Mouse (Mus musculus) midbrain, embryonic 11.5 days (tissue): ENCODE results near the gene Caln1. TPM values are rescaled to one million over a fixed set of nuclear protein-coding genes. Genes with fewer than 3 reads are reported as not detected.

Experiments
- ATAC-seq: fragments of 200-750 bp; cut with Nextera tagmentation; 2 replicates; pipeline ENCODE4 v1.8.0; 2017; ENCODE audit warnings: moderate TSS enrichment, moderate library complexity; ENCODE audit not compliant: low FRiP score
- DNase-seq: peaks from one replicate; pipeline ENCODE4 v3.0.0; 2015; ENCODE audit warnings: low spot score; ENCODE audit errors: missing footprints
- H3K27ac ChIP-seq: fragments of 300-500 bp; sonication (generic); 2 replicates; pipeline ENCODE4 v1.5.1; 2014; ENCODE audit warnings: low read depth, low read length
- H3K27me3 ChIP-seq: fragments of 300-500 bp; sonication (generic); 2 replicates; pipeline ENCODE4 v1.6.1; 2014; ENCODE audit warnings: mild to moderate bottlenecking, low read length, moderate library complexity, mixed read lengths; ENCODE audit not compliant: control insufficient read depth, insufficient read depth
- H3K36me3 ChIP-seq: fragments of 300-500 bp; sonication (generic); 2 replicates; pipeline ENCODE4 v1.6.1; 2014; ENCODE audit warnings: mild to moderate bottlenecking, low read length, moderate library complexity, mixed read lengths; ENCODE audit not compliant: control insufficient read depth, insufficient read depth
- H3K4me1 ChIP-seq: fragments of 300-500 bp; sonication (generic); 2 replicates; pipeline ENCODE4 v1.6.1; 2014; ENCODE audit warnings: low read length; ENCODE audit not compliant: control insufficient read depth, insufficient read depth
- H3K4me2 ChIP-seq: fragments of 300-500 bp; sonication (generic); 2 replicates; pipeline ENCODE4 v1.6.1; 2014; ENCODE audit warnings: mild to moderate bottlenecking, moderate library complexity
- H3K4me3 ChIP-seq: fragments of 300-500 bp; sonication (generic); 2 replicates; pipeline ENCODE4 v1.5.1; 2014; ENCODE audit warnings: low read depth, low read length
- H3K9ac ChIP-seq: fragments of 300-500 bp; sonication (generic); 2 replicates; pipeline ENCODE4 v1.6.1; 2014; ENCODE audit warnings: low read length
- H3K9me3 ChIP-seq: fragments of 300-500 bp; sonication (generic); 2 replicates; pipeline ENCODE4 v1.6.1; 2016; ENCODE audit warnings: low read length; ENCODE audit not compliant: control insufficient read depth
- WGBS: fragments of 180-500 bp; shearing (Covaris S2); extraction: QIAGEN DNeasy Blood & Tissue Kit; methylation state at CpG from one replicate; pipeline ENCODE4 v1.1.7; 2014; 5-methylcytosine and 5-hydroxymethylcytosine counted together
- polyA plus RNA-seq: library from polyadenylated mRNA; unstranded; fragments of >200 nt; fragmentation: Nextera tagmentation; extraction: Ambion mirVana; gene quantifications from 2 replicates; pipeline ENCODE4 v1.2.1, GENCODE M21; 2014

Caln1 gene
- polyA plus RNA-seq, 1 experiment from 2014 or later, result 0.34 TPM

GRCm38 (mm10) chr5:130480290-130480689 is 111.0 kb downstream of the Caln1 start:
- 74% methylated on average over 1 of the region's 1 CpGs for WGBS
- Histone ChIP-seq H3K4me3 (no peak overlapping the region), H3K27me3 (no peaks in the 10 kb centered on the region), H3K27ac (no peak overlapping the region), H3K9ac (no peak overlapping the region), H3K4me1 (no peaks in the 10 kb centered on the region), H3K36me3 (no peaks in the 10 kb centered on the region), H3K4me2 (no peak overlapping the region), H3K9me3 (no peaks in the 10 kb centered on the region)
- ATAC-seq (no peak), DNase-seq (no peak)

DNA sequence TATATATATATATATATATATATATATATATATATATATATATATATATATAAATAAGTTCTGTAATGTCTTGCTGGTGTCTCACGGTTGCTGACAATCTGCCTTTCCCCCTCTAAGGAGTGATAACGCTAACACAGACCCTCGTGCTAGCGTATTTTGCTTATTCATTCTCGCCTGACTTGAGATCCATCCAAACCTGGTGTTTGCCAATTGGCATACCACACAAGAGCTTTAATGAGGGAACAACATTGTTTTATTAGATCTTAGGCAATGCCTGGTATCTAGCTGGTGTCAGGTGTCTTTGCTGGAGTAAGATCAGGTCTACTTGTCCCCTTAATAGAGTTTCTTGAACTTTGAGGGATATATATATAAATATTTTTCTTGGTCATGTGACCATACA is 122.2 kb downstream of the Caln1 start:
- Histone ChIP-seq H3K4me1 (no peaks in the 10 kb centered on the region), H3K9ac (no peak overlapping the region), H3K36me3 (no peaks in the 10 kb centered on the region), H3K27ac (no peak overlapping the region), H3K4me3 (no peak overlapping the region), H3K4me2 (no peak overlapping the region), H3K27me3 (no peaks in the 10 kb centered on the region), H3K9me3 (no peaks in the 10 kb centered on the region)
- no peak for ATAC-seq
- WGBS, result 87% methylated on average over 5 of the region's 5 CpGs
- DNase-seq, result no peak

DNA sequence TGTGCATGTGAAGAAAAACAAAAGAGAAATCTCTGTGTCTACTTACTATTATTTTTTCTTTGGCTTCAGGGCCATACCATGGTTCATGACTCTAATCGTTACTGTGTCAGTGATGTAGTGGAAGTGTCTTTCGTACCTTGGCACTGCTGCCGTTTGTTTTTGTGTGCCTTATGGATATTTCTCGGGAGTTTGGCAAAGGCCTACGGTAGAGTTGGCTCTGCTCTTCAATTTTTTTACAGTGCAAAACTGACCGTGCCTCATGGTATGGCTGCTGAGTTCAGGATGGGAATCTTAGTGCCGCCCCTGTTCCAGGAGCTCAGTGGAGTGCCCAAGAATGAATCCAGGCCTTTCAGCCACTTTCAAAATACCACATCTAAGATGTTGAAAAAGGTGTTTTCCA is 123.0 kb downstream of the Caln1 start:
- H3K4me3 ChIP-seq, result no peak overlapping the region
- H3K4me2 ChIP-seq, result no peak overlapping the region
- no peaks in the 10 kb centered on the region for H3K9me3 ChIP-seq
- no peaks in the 10 kb centered on the region for H3K36me3 ChIP-seq
- no peak for ATAC-seq
- H3K4me1 ChIP-seq, result no peaks in the 10 kb centered on the region
- no peak overlapping the region for H3K27ac ChIP-seq
- 86% methylated on average over 7 of the region's 7 CpGs for WGBS
- DNase-seq, result no peak
- H3K9ac ChIP-seq, result no peak overlapping the region
- no peaks in the 10 kb centered on the region for H3K27me3 ChIP-seq

- no peak overlapping the region for H3K27ac ChIP-seq
- no peaks in the 10 kb centered on the region for H3K9me3 ChIP-seq
- H3K36me3 ChIP-seq, result no peaks in the 10 kb centered on the region
- ATAC-seq (no peak), DNase-seq (no peak)
- no peak overlapping the region for H3K4me3 ChIP-seq
- H3K4me2 ChIP-seq, result no peak overlapping the region
- H3K27me3 ChIP-seq, result no peaks in the 10 kb centered on the region
- no peaks in the 10 kb centered on the region for H3K4me1 ChIP-seq
- H3K9ac ChIP-seq, result no peak overlapping the region
- WGBS, result 82% methylated on average over 9 of the region's 9 CpGs
These were observed 133.3 kb downstream of the Caln1 start for GRCm38 (mm10) chr5:130502541-130502940.

DNA sequence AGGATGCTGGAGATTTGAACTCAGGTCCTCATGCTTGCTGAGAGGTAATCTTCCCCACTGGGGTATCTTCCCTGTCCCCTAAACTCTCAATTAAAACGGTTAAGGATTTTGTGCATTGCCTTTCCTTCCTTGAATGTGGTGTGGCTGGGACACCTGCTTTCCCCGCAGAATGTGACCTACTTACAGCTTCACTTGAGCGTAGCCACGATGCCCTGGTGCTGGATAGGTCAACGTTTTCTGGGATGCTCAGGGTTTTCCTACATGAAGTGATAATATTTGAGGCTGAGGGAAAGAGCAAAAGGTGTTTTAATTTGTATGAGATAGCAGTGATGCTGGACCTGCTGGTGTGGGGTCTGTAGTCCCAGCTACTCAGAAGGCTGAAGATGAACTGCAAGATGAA is 135.6 kb downstream of the Caln1 start:
- no peak overlapping the region for H3K27ac ChIP-seq
- no peaks in the 10 kb centered on the region for H3K4me1 ChIP-seq
- DNase-seq (no peak), ATAC-seq (no peak)
- WGBS, result 90% methylated on average over 5 of the region's 5 CpGs
- no peak overlapping the region for H3K4me2 ChIP-seq
- no peak overlapping the region for H3K4me3 ChIP-seq
- H3K9ac ChIP-seq, result no peak overlapping the region
- H3K27me3 ChIP-seq, result no peaks in the 10 kb centered on the region
- no peaks in the 10 kb centered on the region for H3K9me3 ChIP-seq
- H3K36me3 ChIP-seq, result no peaks in the 10 kb centered on the region

- Histone ChIP-seq H3K4me1 (no peaks in the 10 kb centered on the region), H3K4me2 (no peak overlapping the region), H3K9ac (no peak overlapping the region), H3K36me3 (no peaks in the 10 kb centered on the region), H3K4me3 (no peak overlapping the region), H3K27me3 (no peaks in the 10 kb centered on the region), H3K9me3 (no peaks in the 10 kb centered on the region), H3K27ac (no peak overlapping the region)
- DNase-seq (no peak), ATAC-seq (no peak)
- WGBS, result 93% methylated on average over 2 of the region's 2 CpGs
These were observed 141.3 kb downstream of the Caln1 start for GRCm38 (mm10) chr5:130510516-130510915.

GRCm38 (mm10) chr5:130515395-130515794 is 146.1 kb downstream of the Caln1 start:
- H3K27ac ChIP-seq, result no peak overlapping the region
- no peaks in the 10 kb centered on the region for H3K36me3 ChIP-seq
- H3K4me3 ChIP-seq, result no peak overlapping the region
- H3K4me1 ChIP-seq, result no peaks in the 10 kb centered on the region
- DNase-seq, result no peak
- WGBS, result 88% methylated on average over 6 of the region's 6 CpGs
- no peak overlapping the region for H3K9ac ChIP-seq
- H3K9me3 ChIP-seq, result no peaks in the 10 kb centered on the region
- no peaks in the 10 kb centered on the region for H3K27me3 ChIP-seq
- no peak overlapping the region for H3K4me2 ChIP-seq
- no peak for ATAC-seq

- ATAC-seq (no peak), DNase-seq (peak; percentile 87)
- no peak overlapping the region for H3K9ac ChIP-seq
- H3K27me3 ChIP-seq, result no peaks in the 10 kb centered on the region
- no peak overlapping the region for H3K4me3 ChIP-seq
- H3K27ac ChIP-seq, result no peak overlapping the region
- H3K9me3 ChIP-seq, result no peaks in the 10 kb centered on the region
- no peaks in the 10 kb centered on the region for H3K4me1 ChIP-seq
- H3K4me2 ChIP-seq, result no peak overlapping the region
- no peaks in the 10 kb centered on the region for H3K36me3 ChIP-seq
- WGBS, result 80% methylated on average over 2 of the region's 2 CpGs
These were observed 151.3 kb downstream of the Caln1 start for GRCm38 (mm10) chr5:130520527-130520926.

GRCm38 (mm10) chr5:130527416-130527815 is 158.2 kb downstream of the Caln1 start:
- Histone ChIP-seq H3K9me3 (no peaks in the 10 kb centered on the region), H3K4me2 (no peak overlapping the region), H3K36me3 (no peaks in the 10 kb centered on the region), H3K27ac (no peak overlapping the region), H3K4me3 (no peak overlapping the region), H3K27me3 (no peaks in the 10 kb centered on the region), H3K4me1 (no peaks in the 10 kb centered on the region), H3K9ac (no peak overlapping the region)
- ATAC-seq, result no peak
- WGBS, result 72% methylated on average over 2 of the region's 2 CpGs
- DNase-seq, result no peak

- H3K9me3 ChIP-seq, result no peaks in the 10 kb centered on the region
- no peaks in the 10 kb centered on the region for H3K27me3 ChIP-seq
- H3K4me2 ChIP-seq, result no peak overlapping the region
- H3K36me3 ChIP-seq, result no peaks in the 10 kb centered on the region
- no peak overlapping the region for H3K27ac ChIP-seq
- H3K9ac ChIP-seq, result no peak overlapping the region
- DNase-seq (no peak), ATAC-seq (no peak)
- H3K4me1 ChIP-seq, result no peaks in the 10 kb centered on the region
- H3K4me3 ChIP-seq, result no peak overlapping the region
- WGBS, result 89% methylated on average over 5 of the region's 5 CpGs
These were observed 178.2 kb downstream of the Caln1 start for GRCm38 (mm10) chr5:130547496-130547895.
